Mouse (Mus musculus) lung, embryonic 15.5 days (tissue): ENCODE results near the gene Rgs9. TPM values are rescaled to one million over a fixed set of nuclear protein-coding genes. Genes with fewer than 3 reads are reported as not detected.
"Not testable (repeated sequence)": the region's sequence is repeated elsewhere in the genome, so short reads cannot be mapped to it uniquely, and the experiment has no call there.

Source experiments
- ATAC-seq: fragments of 200-750 bp; cut with Nextera tagmentation; 2 replicates; pipeline ENCODE4 v1.8.0; 2017; ENCODE audit warnings: moderate number of reproducible peaks, borderline replicate concordance; ENCODE audit not compliant: low FRiP score, low TSS enrichment; ENCODE audit errors: extremely low read depth
- H3K27ac ChIP-seq: fragments of 300-500 bp; sonication (generic); 2 replicates; pipeline ENCODE4 v1.5.1; 2015; ENCODE audit warnings: moderate library complexity, mild to moderate bottlenecking, inconsistent platforms
- H3K27me3 ChIP-seq: fragments of 300-500 bp; sonication (generic); 2 replicates; pipeline ENCODE4 v1.6.1; 2015; ENCODE audit warnings: inconsistent platforms
- H3K36me3 ChIP-seq: fragments of 300-500 bp; sonication (generic); 2 replicates; pipeline ENCODE4 v1.6.1; 2015; ENCODE audit warnings: inconsistent platforms
- H3K4me1 ChIP-seq: fragments of 300-500 bp; sonication (generic); 2 replicates; pipeline ENCODE4 v1.6.1; 2015; ENCODE audit warnings: inconsistent platforms
- H3K4me2 ChIP-seq: fragments of 300-500 bp; sonication (generic); 2 replicates; pipeline ENCODE4 v1.6.1; 2015; ENCODE audit warnings: inconsistent platforms, mild to moderate bottlenecking, moderate library complexity
- H3K4me3 ChIP-seq: fragments of 300-500 bp; sonication (generic); 2 replicates; pipeline ENCODE4 v1.5.1; 2015; ENCODE audit warnings: mild to moderate bottlenecking, inconsistent platforms
- H3K9ac ChIP-seq: fragments of 300-500 bp; sonication (generic); 2 replicates; pipeline ENCODE4 v1.6.1; 2015; ENCODE audit warnings: inconsistent platforms
- H3K9me3 ChIP-seq: fragments of 300-500 bp; sonication (generic); 2 replicates; pipeline ENCODE4 v1.6.1; 2016; ENCODE audit warnings: inconsistent platforms
- WGBS: fragments of 180-500 bp; shearing (Covaris S2); methylation state at CpG from one replicate; pipeline ENCODE4 v1.1.7; 2015; 5-methylcytosine and 5-hydroxymethylcytosine counted together
- polyA plus RNA-seq: library from polyadenylated mRNA; unstranded; fragments of >200 nt; fragmentation: Nextera tagmentation; extraction: Ambion mirVana; gene quantifications from 2 replicates; pipeline ENCODE4 v1.2.1, GENCODE M21; 2015

Gene Rgs9
- polyA plus RNA-seq, 1 experiment from 2014 or later = 1.7 TPM

GRCm38 (mm10) chr11:109297031-109297430 lies 898 bp downstream of the Rgs9 start:
- Histone ChIP-seq H3K9me3 (no peaks in the 10 kb centered on the region), H3K36me3 (no peaks in the 10 kb centered on the region), H3K4me1 (peaks cover 11% of the 10 kb centered on the region; the same call in 1 of the 2 replicates), H3K4me3 (no peak overlapping the region), H3K27me3 (peaks cover 10% of the 10 kb centered on the region; the same call in 1 of the 2 replicates), H3K4me2 (no peak overlapping the region; the same call in 1 of the 2 replicates), H3K9ac (no peak overlapping the region), H3K27ac (no peak overlapping the region)
- WGBS = 83% methylated on average over 7 of the region's 7 CpGs
- no peak for ATAC-seq

GRCm38 (mm10) chr11:109292056-109292455 lies 5.9 kb downstream of the Rgs9 start:
- Histone ChIP-seq H3K36me3 (no peaks in the 10 kb centered on the region), H3K4me1 (no peaks in the 10 kb centered on the region), H3K9ac (no peak overlapping the region), H3K27ac (no peak overlapping the region), H3K27me3 (peaks cover 3% of the 10 kb centered on the region; the same call in 1 of the 2 replicates), H3K4me3 (no peak overlapping the region), H3K4me2 (no peak overlapping the region), H3K9me3 (no peaks in the 10 kb centered on the region)
- ATAC-seq = no peak
- WGBS = 37% methylated on average over 3 of the region's 3 CpGs

GRCm38 (mm10) chr11:109289378-109289777 lies 8.6 kb downstream of the Rgs9 start:
- not testable (repeated sequence) for H3K4me3 ChIP-seq, ATAC-seq, H3K27ac ChIP-seq, H3K4me2 ChIP-seq, H3K36me3 ChIP-seq, H3K27me3 ChIP-seq, H3K4me1 ChIP-seq, H3K9ac ChIP-seq, H3K9me3 ChIP-seq
- WGBS = 91% methylated on average over 9 of the region's 9 CpGs

GRCm38 (mm10) chr11:109284811-109285210 lies 13.1 kb downstream of the Rgs9 start:
- Histone ChIP-seq H3K9me3 (no peaks in the 10 kb centered on the region), H3K4me1 (no peaks in the 10 kb centered on the region), H3K4me3 (no peak overlapping the region), H3K4me2 (no peak overlapping the region), H3K36me3 (no peaks in the 10 kb centered on the region), H3K27ac (no peak overlapping the region), H3K27me3 (no peaks in the 10 kb centered on the region), H3K9ac (no peak overlapping the region)
- WGBS = 84% methylated on average over 1 of the region's 1 CpGs
- ATAC-seq = no peak

- no peaks in the 10 kb centered on the region for H3K27me3 ChIP-seq
- no peak overlapping the region for H3K9ac ChIP-seq
- H3K4me3 ChIP-seq = no peak overlapping the region
- 65% methylated on average over 7 of the region's 7 CpGs for WGBS
- no peak overlapping the region for H3K4me2 ChIP-seq
- H3K36me3 ChIP-seq = no peaks in the 10 kb centered on the region
- ATAC-seq = no peak
- no peak overlapping the region for H3K27ac ChIP-seq
- no peaks in the 10 kb centered on the region for H3K4me1 ChIP-seq
- H3K9me3 ChIP-seq = no peaks in the 10 kb centered on the region
These were observed 19.7 kb downstream of the Rgs9 start for GRCm38 (mm10) chr11:109278186-109278585.

GRCm38 (mm10) chr11:109271399-109271798 lies 26.5 kb downstream of the Rgs9 start:
- no peak overlapping the region for H3K4me2 ChIP-seq
- H3K36me3 ChIP-seq = no peaks in the 10 kb centered on the region
- H3K27ac ChIP-seq = no peak overlapping the region
- H3K27me3 ChIP-seq = no peaks in the 10 kb centered on the region
- H3K4me3 ChIP-seq = no peak overlapping the region
- no peak for ATAC-seq
- no peaks in the 10 kb centered on the region for H3K9me3 ChIP-seq
- peaks cover 6% of the 10 kb centered on the region; the same call in 1 of the 2 replicates for H3K4me1 ChIP-seq
- no peak overlapping the region for H3K9ac ChIP-seq
- WGBS = 79% methylated on average over 9 of the region's 9 CpGs

- Histone ChIP-seq H3K9me3 (no peaks in the 10 kb centered on the region), H3K4me3 (no peak overlapping the region), H3K27me3 (no peaks in the 10 kb centered on the region), H3K9ac (no peak overlapping the region), H3K4me2 (no peak overlapping the region), H3K27ac (no peak overlapping the region), H3K36me3 (no peaks in the 10 kb centered on the region), H3K4me1 (peaks cover 6% of the 10 kb centered on the region; the same call in 1 of the 2 replicates)
- ATAC-seq = no peak
- 65% methylated on average over 8 of the region's 8 CpGs for WGBS
These were observed 27.6 kb downstream of the Rgs9 start for GRCm38 (mm10) chr11:109270366-109270765.

- H3K4me3 ChIP-seq = no peak overlapping the region
- H3K9ac ChIP-seq = no peak overlapping the region
- no peaks in the 10 kb centered on the region for H3K9me3 ChIP-seq
- H3K27me3 ChIP-seq = no peaks in the 10 kb centered on the region
- WGBS = 70% methylated on average over 16 of the region's 16 CpGs
- H3K36me3 ChIP-seq = no peaks in the 10 kb centered on the region
- no peak overlapping the region for H3K27ac ChIP-seq
- peaks cover 6% of the 10 kb centered on the region; the same call in 1 of the 2 replicates for H3K4me1 ChIP-seq
- no peak overlapping the region for H3K4me2 ChIP-seq
- ATAC-seq = no peak
These were observed 28.1 kb downstream of the Rgs9 start for GRCm38 (mm10) chr11:109269662-109270341.

- Histone ChIP-seq H3K27ac (no peak overlapping the region), H3K4me1 (peaks cover 6% of the 10 kb centered on the region; the same call in 1 of the 2 replicates), H3K4me2 (no peak overlapping the region), H3K4me3 (no peak overlapping the region), H3K9me3 (no peaks in the 10 kb centered on the region), H3K9ac (no peak overlapping the region), H3K36me3 (no peaks in the 10 kb centered on the region), H3K27me3 (no peaks in the 10 kb centered on the region)
- 63% methylated on average over 5 of the region's 5 CpGs for WGBS
- ATAC-seq = no peak
These were observed 28.7 kb downstream of the Rgs9 start for GRCm38 (mm10) chr11:109269283-109269661.

- Histone ChIP-seq H3K4me1 (peaks cover 6% of the 10 kb centered on the region; the same call in 1 of the 2 replicates), H3K27me3 (no peaks in the 10 kb centered on the region), H3K27ac (no peak overlapping the region), H3K4me2 (no peak overlapping the region), H3K4me3 (no peak overlapping the region), H3K9me3 (no peaks in the 10 kb centered on the region), H3K9ac (no peak overlapping the region), H3K36me3 (no peaks in the 10 kb centered on the region)
- no peak for ATAC-seq
- 58% methylated on average over 12 of the region's 12 CpGs for WGBS
These were observed 31.6 kb downstream of the Rgs9 start for GRCm38 (mm10) chr11:109266161-109266910.

GRCm38 (mm10) chr11:109264159-109264768 lies 33.7 kb downstream of the Rgs9 start:
- peak; percentile 57; the same call in 1 of the 2 replicates for ATAC-seq

GRCm38 (mm10) chr11:109260561-109260960 lies 37.4 kb downstream of the Rgs9 start:
- no peaks in the 10 kb centered on the region for H3K36me3 ChIP-seq
- no peak for ATAC-seq
- H3K27me3 ChIP-seq = no peaks in the 10 kb centered on the region
- H3K27ac ChIP-seq = no peak overlapping the region
- H3K9me3 ChIP-seq = no peaks in the 10 kb centered on the region
- no peak overlapping the region for H3K4me2 ChIP-seq
- 79% methylated on average over 7 of the region's 7 CpGs for WGBS
- H3K9ac ChIP-seq = no peak overlapping the region
- H3K4me3 ChIP-seq = no peak overlapping the region
- no peaks in the 10 kb centered on the region for H3K4me1 ChIP-seq

More at GRCm38 (mm10) chr11:109264159-109264768, 33.7 kb downstream of the Rgs9 start:
- Histone ChIP-seq H3K4me3 (no peak overlapping the region), H3K4me1 (0 out of 2 replicates have a peak, but pooled peaks cover under 1% of the 10 kb centered on the region), H3K36me3 (no peaks in the 10 kb centered on the region), H3K4me2 (no peak overlapping the region), H3K27ac (no peak overlapping the region), H3K27me3 (no peaks in the 10 kb centered on the region), H3K9ac (no peak overlapping the region), H3K9me3 (no peaks in the 10 kb centered on the region)
- WGBS = 58% methylated on average over 11 of the region's 11 CpGs
